Mouse (Mus musculus) skeletal muscle tissue, adult 2 months (tissue): ENCODE results near the gene Atp11a.

Experiments used
- DNase-seq: peaks from one replicate; pipeline ENCODE4 v3.0.0-alpha.2; 2012; ENCODE audit warnings: low read depth, low spot score

Atp11a gene

GRCm38 (mm10) chr8:12769296-12769695 lies 12.5 kb downstream of the Atp11a start:
- no peak for DNase-seq

GRCm38 (mm10) chr8:12772319-12772718 lies 15.5 kb downstream of the Atp11a start:
- DNase-seq = peak; percentile 83

GRCm38 (mm10) chr8:12773914-12774313 lies 17.1 kb downstream of the Atp11a start:
- DNase-seq = no peak

GRCm38 (mm10) chr8:12774872-12775298 lies 18.1 kb downstream of the Atp11a start:
- peak; percentile 66 for DNase-seq

- peak; percentile 80 for DNase-seq
Measured at GRCm38 (mm10) chr8:12775302-12775975, 18.6 kb downstream of the Atp11a start.

GRCm38 (mm10) chr8:12776166-12776565 lies 19.4 kb downstream of the Atp11a start:
- DNase-seq = no peak

GRCm38 (mm10) chr8:12777171-12777570 lies 20.4 kb downstream of the Atp11a start:
- no peak for DNase-seq

- peak; percentile 58 for DNase-seq
Measured at GRCm38 (mm10) chr8:12779541-12779940, 22.7 kb downstream of the Atp11a start.

- no peak for DNase-seq
Measured at GRCm38 (mm10) chr8:12785508-12785907, 28.7 kb downstream of the Atp11a start.

GRCm38 (mm10) chr8:12786261-12786957 lies 29.6 kb downstream of the Atp11a start:
- DNase-seq = no peak

GRCm38 (mm10) chr8:12786958-12787301 lies 30.1 kb downstream of the Atp11a start:
- DNase-seq = no peak

- DNase-seq = no peak
Measured at GRCm38 (mm10) chr8:12787427-12787826, 30.6 kb downstream of the Atp11a start.

GRCm38 (mm10) chr8:12788695-12789094 lies 31.9 kb downstream of the Atp11a start:
- no peak for DNase-seq

- no peak for DNase-seq
Measured at GRCm38 (mm10) chr8:12795011-12795671, 38.3 kb downstream of the Atp11a start.

GRCm38 (mm10) chr8:12799099-12799498 lies 42.3 kb downstream of the Atp11a start:
- no peak for DNase-seq

- DNase-seq = peak; percentile 47
Measured at GRCm38 (mm10) chr8:12799832-12800231, 43.0 kb downstream of the Atp11a start.

GRCm38 (mm10) chr8:12800246-12800645 lies 43.4 kb downstream of the Atp11a start:
- DNase-seq = no peak

- DNase-seq = no peak
Measured at GRCm38 (mm10) chr8:12801586-12801985, 44.8 kb downstream of the Atp11a start.

GRCm38 (mm10) chr8:12803121-12803520 lies 46.3 kb downstream of the Atp11a start:
- no peak for DNase-seq

- DNase-seq = no peak
Measured at GRCm38 (mm10) chr8:12804909-12805308, 48.1 kb downstream of the Atp11a start.

- no peak for DNase-seq
Measured at GRCm38 (mm10) chr8:12805569-12805968, 48.8 kb downstream of the Atp11a start.

- DNase-seq = no peak
Measured at GRCm38 (mm10) chr8:12808018-12808417, 51.2 kb downstream of the Atp11a start.

GRCm38 (mm10) chr8:12809516-12809915 lies 52.7 kb downstream of the Atp11a start:
- DNase-seq = no peak
